Mouse (Mus musculus): ENCODE measurements at regions not wholly inside any gene's neighbourhood (a gene's known extent, or its start where the extent isn't known, plus 50 kb on each side); places are given as distances from the start of the nearest gene placed in this dataset.

DNA sequence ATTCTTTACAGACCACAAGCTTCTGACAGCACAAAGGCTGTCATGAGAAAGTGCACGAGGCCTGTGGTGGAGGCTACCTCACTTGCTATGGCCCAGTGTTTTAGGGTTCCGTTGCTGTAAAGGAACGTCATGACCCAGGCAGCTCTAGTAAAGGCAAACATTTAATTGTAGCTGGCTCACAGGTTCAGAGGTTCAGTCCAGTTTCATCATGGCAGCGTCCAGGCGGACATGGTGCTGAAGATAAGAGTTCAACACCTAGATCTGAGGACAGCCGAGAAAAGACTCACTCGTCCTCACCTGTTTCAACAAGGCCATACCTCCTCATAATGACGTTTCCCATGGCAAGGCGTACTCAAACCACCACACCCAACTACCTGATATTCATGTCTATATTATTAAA, 132.7 kb upstream of the Foxn2 start:
- no peaks in the 10 kb centered on the region for H3K79me2 ChIP-seq (ENCODE audit: control insufficient read depth, insufficient read depth)
- no peak for TF ChIP-seq SRF (IDR thresholded peaks at IDR 0.05; ENCODE audit: control insufficient read depth, insufficient read length, low read depth)
- no peak for TF ChIP-seq MYOD1 (IDR thresholded peaks at IDR 0.05; ENCODE audit: control insufficient read depth in 1 of 3, insufficient read length in 2 of 3, low read depth in 2 of 3)
- TF ChIP-seq MYOG (IDR thresholded peaks at IDR 0.05; ENCODE audit: control insufficient read depth in 1 of 3, insufficient read depth in 1 of 3, insufficient read length in 2 of 3, low read depth in 2 of 3) = no peak
- no peak for TF ChIP-seq USF1 (IDR thresholded peaks at IDR 0.05; ENCODE audit: low read depth)
- no peak for TF ChIP-seq E2F4 (IDR thresholded peaks at IDR 0.05; ENCODE audit: insufficient read depth)
- no peak for TF ChIP-seq POLR2A (IDR thresholded peaks at IDR 0.05; ENCODE audit: insufficient read length, low read depth)
- H3ac ChIP-seq (ENCODE audit: control insufficient read depth, insufficient read length) = no peak overlapping the region
- no peaks in the 10 kb centered on the region for H3K27me3 ChIP-seq (ENCODE audit: control insufficient read depth, insufficient read depth, insufficient read length)
- H3K4me2 ChIP-seq (ENCODE audit: low read depth) = no peak overlapping the region
- H3K4me3 ChIP-seq = no peak overlapping the region
- no peaks in the 10 kb centered on the region for H3K36me3 ChIP-seq (ENCODE audit: control insufficient read depth, insufficient read depth)

DNA sequence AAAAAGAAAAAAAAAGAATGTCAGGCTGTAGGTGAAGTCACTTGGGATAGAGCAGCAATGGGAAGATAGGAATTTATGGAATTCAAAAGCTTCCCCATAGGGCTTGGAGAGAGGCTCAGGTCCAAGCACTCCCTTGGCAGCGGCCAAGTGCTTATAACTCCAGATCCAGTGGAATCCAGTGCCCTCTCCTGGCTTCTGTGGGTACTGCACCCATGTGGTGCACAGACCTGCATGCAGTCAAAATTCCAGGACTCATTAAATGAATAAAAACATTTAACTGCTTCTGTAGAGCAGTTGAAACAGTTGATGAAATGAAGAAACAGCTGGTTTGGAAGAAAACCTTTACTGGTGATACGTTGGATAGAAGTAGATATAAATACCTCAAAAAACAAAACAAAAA, 127.6 kb upstream of the Foxn2 start:
- Histone ChIP-seq H3K27me3 (ENCODE audit: control insufficient read depth, insufficient read depth, insufficient read length) (no peaks in the 10 kb centered on the region), H3K4me3 (no peak overlapping the region), H3K79me2 (ENCODE audit: control insufficient read depth, insufficient read depth) (no peaks in the 10 kb centered on the region), H3ac (ENCODE audit: control insufficient read depth, insufficient read length) (no peak overlapping the region), H3K4me2 (ENCODE audit: low read depth) (no peak overlapping the region), H3K36me3 (ENCODE audit: control insufficient read depth, insufficient read depth) (no peaks in the 10 kb centered on the region)
- TF ChIP-seq USF1 (IDR thresholded peaks at IDR 0.05; ENCODE audit: low read depth) = no peak
- TF ChIP-seq REST (IDR thresholded peaks at IDR 0.05; ENCODE audit: insufficient read depth, insufficient read length) = no peak
- TF ChIP-seq TCF3 (IDR thresholded peaks at IDR 0.05; ENCODE audit: insufficient read length, low read depth) = no peak
- TF ChIP-seq SRF (IDR thresholded peaks at IDR 0.05; ENCODE audit: control insufficient read depth, insufficient read length, low read depth) = no peak
- no peak for TF ChIP-seq E2F4 (IDR thresholded peaks at IDR 0.05; ENCODE audit: insufficient read depth)
- no peak for TF ChIP-seq POLR2AphosphoS2 (IDR thresholded peaks at IDR 0.05; ENCODE audit: insufficient read length, low read depth)
- no peak for TF ChIP-seq TCF12 (IDR thresholded peaks at IDR 0.05; ENCODE audit: insufficient read depth, poor library complexity, severe bottlenecking)

DNA sequence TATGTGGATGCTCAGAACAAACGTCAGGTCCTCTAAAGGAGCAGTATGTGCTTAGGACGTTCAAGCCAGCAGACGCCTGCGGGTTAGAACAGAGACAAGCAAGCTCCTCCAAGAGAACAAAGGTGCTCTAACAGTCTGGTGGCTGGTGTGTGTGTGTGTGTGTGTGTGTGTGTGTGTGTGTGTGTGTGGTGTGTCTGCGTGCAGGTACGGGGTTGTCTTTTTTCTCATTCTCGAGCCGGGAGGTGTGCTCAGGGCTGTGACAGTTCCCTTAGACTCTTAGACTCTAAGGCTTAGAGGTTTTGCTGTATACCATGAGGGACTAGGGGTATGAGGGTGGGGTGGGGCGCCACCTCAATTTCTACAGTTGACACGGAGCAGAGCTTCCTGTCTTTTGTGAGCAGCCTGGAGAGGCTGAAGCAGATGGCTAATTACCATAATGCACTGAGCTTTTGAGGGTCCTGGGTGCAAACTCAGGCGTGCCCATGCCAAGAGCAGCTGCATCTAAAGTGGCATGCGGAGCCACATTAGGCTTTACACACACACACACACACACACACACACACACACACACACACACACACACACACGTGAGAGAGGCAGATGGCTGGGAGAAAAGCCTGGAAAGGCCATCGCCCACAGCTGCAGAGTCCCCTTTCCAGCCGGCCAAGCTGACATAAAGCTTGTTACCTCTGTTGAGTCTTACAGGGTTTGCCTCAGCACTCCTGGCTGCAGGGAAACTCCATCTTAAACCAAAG, 124.1 kb upstream of the Foxn2 start:
- no peak overlapping the region for H3K4me3 ChIP-seq
- no peak for TF ChIP-seq TCF3 (IDR thresholded peaks at IDR 0.05; ENCODE audit: insufficient read length, low read depth)
- no peak for TF ChIP-seq CEBPB (IDR thresholded peaks at IDR 0.05; ENCODE audit: insufficient read depth, poor library complexity, severe bottlenecking)
- TF ChIP-seq MYOD1 (IDR thresholded peaks at IDR 0.05; ENCODE audit: control insufficient read depth in 1 of 3, insufficient read length in 2 of 3, low read depth in 2 of 3) = no peak
- TF ChIP-seq USF1 (IDR thresholded peaks at IDR 0.05; ENCODE audit: low read depth) = no peak
- no peak for TF ChIP-seq SRF (IDR thresholded peaks at IDR 0.05; ENCODE audit: control insufficient read depth, insufficient read length, low read depth)
- no peaks in the 10 kb centered on the region for H3K27me3 ChIP-seq (ENCODE audit: control insufficient read depth, insufficient read depth, insufficient read length)
- H3K36me3 ChIP-seq (ENCODE audit: control insufficient read depth, insufficient read depth) = no peaks in the 10 kb centered on the region
- H3ac ChIP-seq (ENCODE audit: control insufficient read depth, insufficient read length) = no peak overlapping the region
- H3K4me2 ChIP-seq (ENCODE audit: low read depth) = no peak overlapping the region
- H3K79me2 ChIP-seq (ENCODE audit: control insufficient read depth, insufficient read depth) = no peaks in the 10 kb centered on the region

DNA sequence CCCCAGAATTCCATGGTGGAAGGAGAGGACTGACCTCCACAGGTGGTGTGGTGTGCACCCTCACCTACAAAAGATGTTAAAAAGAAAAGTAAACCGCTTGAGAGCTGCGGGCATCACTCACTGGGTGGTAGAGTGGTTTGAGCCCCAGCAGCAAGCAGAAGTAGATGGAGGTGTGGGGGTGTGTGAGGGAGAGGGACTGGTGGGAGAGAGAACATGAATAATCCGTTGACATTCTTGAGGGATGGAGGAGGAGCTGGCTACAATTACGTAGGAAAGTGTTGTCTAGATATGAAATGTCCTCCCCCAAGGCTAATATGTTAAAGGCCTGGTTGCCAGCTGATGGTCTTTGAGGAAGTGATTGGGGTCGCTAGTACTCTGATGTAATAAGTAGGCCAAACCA, 123.2 kb upstream of the Foxn2 start:
- Histone ChIP-seq H3K36me3 (ENCODE audit: control insufficient read depth, insufficient read depth) (no peaks in the 10 kb centered on the region), H3K27me3 (ENCODE audit: control insufficient read depth, insufficient read depth, insufficient read length) (no peaks in the 10 kb centered on the region), H3K79me2 (ENCODE audit: control insufficient read depth, insufficient read depth) (no peaks in the 10 kb centered on the region), H3K4me3 (no peak overlapping the region), H3ac (ENCODE audit: control insufficient read depth, insufficient read length) (no peak overlapping the region), H3K4me2 (ENCODE audit: low read depth) (no peak overlapping the region)
- TF ChIP-seq CEBPB (IDR thresholded peaks at IDR 0.05; ENCODE audit: insufficient read depth, poor library complexity, severe bottlenecking) = no peak
- no peak for TF ChIP-seq MAX (IDR thresholded peaks at IDR 0.05; ENCODE audit: low read depth)
- no peak for TF ChIP-seq MYOD1 (IDR thresholded peaks at IDR 0.05; ENCODE audit: control insufficient read depth in 1 of 3, insufficient read length in 2 of 3, low read depth in 2 of 3)
- TF ChIP-seq TCF3 (IDR thresholded peaks at IDR 0.05; ENCODE audit: insufficient read length, low read depth) = no peak
- TF ChIP-seq POLR2A (IDR thresholded peaks at IDR 0.05; ENCODE audit: insufficient read length, low read depth) = no peak
- TF ChIP-seq SRF (IDR thresholded peaks at IDR 0.05; ENCODE audit: control insufficient read depth, insufficient read length, low read depth) = no peak
- TF ChIP-seq TCF12 (IDR thresholded peaks at IDR 0.05; ENCODE audit: insufficient read depth, poor library complexity, severe bottlenecking) = no peak
- TF ChIP-seq E2F4 (IDR thresholded peaks at IDR 0.05; ENCODE audit: insufficient read depth) = no peak

DNA sequence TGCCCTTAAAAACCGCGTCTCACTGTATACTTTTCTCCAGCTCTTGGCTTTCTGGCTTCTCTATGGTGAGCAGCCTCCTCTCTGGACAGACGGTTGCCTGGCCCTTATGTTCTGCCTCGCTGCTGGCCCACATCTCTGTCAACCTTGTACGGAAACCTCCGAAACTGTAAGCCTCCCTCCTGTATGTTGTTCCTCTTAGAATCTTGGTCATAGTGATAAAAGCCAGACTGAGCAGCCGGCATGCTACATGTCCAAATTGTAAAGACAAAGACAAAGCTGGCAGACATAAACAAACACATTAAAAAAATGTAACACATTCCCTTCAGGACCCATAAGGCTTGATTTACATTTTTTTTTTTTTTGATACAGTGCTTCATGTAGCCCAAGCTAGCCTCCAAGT, 122.7 kb upstream of the Foxn2 start:
- no peak overlapping the region for H3K4me2 ChIP-seq (ENCODE audit: low read depth)
- H3K27me3 ChIP-seq (ENCODE audit: control insufficient read depth, insufficient read depth, insufficient read length) = no peaks in the 10 kb centered on the region
- H3K4me3 ChIP-seq = no peak overlapping the region
- no peaks in the 10 kb centered on the region for H3K79me2 ChIP-seq (ENCODE audit: control insufficient read depth, insufficient read depth)
- TF ChIP-seq SRF (IDR thresholded peaks at IDR 0.05; ENCODE audit: control insufficient read depth, insufficient read length, low read depth) (no peak), MAX (IDR thresholded peaks at IDR 0.05; ENCODE audit: low read depth) (no peak), CEBPB (IDR thresholded peaks at IDR 0.05; ENCODE audit: insufficient read depth, poor library complexity, severe bottlenecking) (no peak), E2F4 (IDR thresholded peaks at IDR 0.05; ENCODE audit: insufficient read depth) (no peak), MYOG (IDR thresholded peaks at IDR 0.05; ENCODE audit: control insufficient read depth in 1 of 3, insufficient read depth in 1 of 3, insufficient read length in 2 of 3, low read depth in 2 of 3) (no peak), POLR2AphosphoS2 (IDR thresholded peaks at IDR 0.05; ENCODE audit: insufficient read length, low read depth) (no peak), USF1 (IDR thresholded peaks at IDR 0.05; ENCODE audit: low read depth) (no peak), TCF3 (IDR thresholded peaks at IDR 0.05; ENCODE audit: insufficient read length, low read depth) (no peak), POLR2A (IDR thresholded peaks at IDR 0.05; ENCODE audit: insufficient read length, low read depth) (no peak), REST (IDR thresholded peaks at IDR 0.05; ENCODE audit: insufficient read depth, insufficient read length) (no peak), MYOD1 (IDR thresholded peaks at IDR 0.05; ENCODE audit: control insufficient read depth in 1 of 3, insufficient read length in 2 of 3, low read depth in 2 of 3) (no peak)
- no peak overlapping the region for H3ac ChIP-seq (ENCODE audit: control insufficient read depth, insufficient read length)
- no peaks in the 10 kb centered on the region for H3K36me3 ChIP-seq (ENCODE audit: control insufficient read depth, insufficient read depth)

All from myocyte (in vitro differentiated cells).